ENCODE assay signal across 11 mouse cellular contexts in the genomic region with DNA sequence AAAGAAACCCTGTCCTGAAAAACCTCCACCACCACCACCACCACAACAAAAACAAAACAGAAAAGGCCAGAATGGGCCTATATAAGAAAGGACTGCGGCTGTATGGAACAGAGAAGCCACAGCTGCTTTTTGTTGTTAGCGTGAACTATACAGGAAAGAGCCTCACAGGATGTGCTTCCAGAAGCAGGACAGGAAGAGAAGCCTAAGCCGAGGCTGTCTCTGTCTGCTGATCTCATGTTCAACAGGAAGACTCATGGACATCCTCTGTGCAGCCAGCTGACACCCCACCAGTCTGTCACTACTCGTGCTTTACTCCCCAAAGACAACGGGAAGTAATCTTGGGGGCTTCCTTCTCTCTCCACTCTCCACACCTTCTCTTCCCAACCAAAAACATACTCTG. TPM values are rescaled to one million over a fixed set of nuclear protein-coding genes. Genes with fewer than 3 reads are reported as not detected.
DNase-seq lines count a peak whose midpoint lies in the region; ATAC-seq and TF ChIP-seq lines count a peak whose summit lies in the region.
"Had no signal": no experiment of that assay in that cellular context is flagged by ENCODE, and none has a peak within 500 bp of the region (broad histone marks: within the 10 kb centered on the region; RNA-seq: fewer than 3 reads in every experiment).

No protein-coding gene starts in this region.

- no peaks in the 10 kb centered on the region for H3K9me3 ChIP-seq in liver, embryonic 12.5 days (replicated peaks)
- H3K9me3 ChIP-seq in liver, embryonic 11.5 days (ENCODE audit: control insufficient read depth, low read length), result no peaks in the 10 kb centered on the region
- H3K9me3 ChIP-seq in heart, embryonic 15.5 days (replicated peaks), result no peaks in the 10 kb centered on the region
- H3K9me3 ChIP-seq in kidney, postnatal 0 days (replicated peaks; ENCODE audit: low read length), result no peaks in the 10 kb centered on the region
- no peaks in the 10 kb centered on the region for H3K9me3 ChIP-seq in midbrain, embryonic 16.5 days (replicated peaks; ENCODE audit: control insufficient read depth, low read length, poor library complexity, severe bottlenecking)
- H3K9me3 ChIP-seq: forebrain, embryonic 10.5 days had no signal

- no peak for DNase-seq in liver, embryonic 11.5 days (ENCODE audit: low spot score)
- DNase-seq in kidney, postnatal 0 days (ENCODE audit: low spot score), result peak; percentile 57
- DNase-seq in lung, postnatal 36 days, result peak; percentile 51
- DNase-seq: cerebellum, adult 9-11 months had no signal

- peaks cover 4% of the 10 kb centered on the region; the same call in 1 of the 2 replicates for H3K4me1 ChIP-seq in liver, embryonic 12.5 days
- no peaks in the 10 kb centered on the region for H3K4me1 ChIP-seq in liver, embryonic 11.5 days (replicated peaks; ENCODE audit: control insufficient read depth, insufficient read depth, low read length)
- H3K4me1 ChIP-seq in heart, embryonic 15.5 days (replicated peaks), result peaks cover 7% of the 10 kb centered on the region
- H3K4me1 ChIP-seq in kidney, postnatal 0 days (replicated peaks; ENCODE audit: insufficient read depth, low read length), result no peaks in the 10 kb centered on the region
- H3K4me1 ChIP-seq in midbrain, embryonic 16.5 days (ENCODE audit: control insufficient read depth, insufficient read depth, low read length), result no peaks in the 10 kb centered on the region
- H3K4me1 ChIP-seq: forebrain, embryonic 10.5 days had no signal

- no peak overlapping the region for H3K4me3 ChIP-seq in liver, embryonic 12.5 days
- no peak overlapping the region for H3K4me3 ChIP-seq in liver, embryonic 11.5 days (ENCODE audit: low read depth, low read length)
- no peak overlapping the region for H3K4me3 ChIP-seq in heart, embryonic 15.5 days
- H3K4me3 ChIP-seq in kidney, postnatal 0 days (replicated peaks; ENCODE audit: low read depth, low read length), result no peak overlapping the region
- no peak overlapping the region for H3K4me3 ChIP-seq in midbrain, embryonic 16.5 days (ENCODE audit: low read depth, low read length)
- H3K4me3 ChIP-seq: forebrain, embryonic 10.5 days had no signal

- no peak overlapping the region for H3K4me2 ChIP-seq in liver, embryonic 12.5 days
- no peak overlapping the region for H3K4me2 ChIP-seq in liver, embryonic 11.5 days
- no peak overlapping the region for H3K4me2 ChIP-seq in heart, embryonic 15.5 days
- no peak overlapping the region for H3K4me2 ChIP-seq in kidney, postnatal 0 days (ENCODE audit: low read length)
- no peak overlapping the region for H3K4me2 ChIP-seq in midbrain, embryonic 16.5 days (ENCODE audit: low read length)

- H3K27ac ChIP-seq in liver, embryonic 12.5 days, result peak overlapping the region; percentile 16; the same call in 1 of the 2 replicates
- no peak overlapping the region for H3K27ac ChIP-seq in liver, embryonic 11.5 days (ENCODE audit: low read depth, low read length)
- peak overlapping the region; percentile 23; the same call in 1 of the 2 replicates for H3K27ac ChIP-seq in heart, embryonic 15.5 days
- H3K27ac ChIP-seq in kidney, postnatal 0 days, result peak overlapping the region; percentile 72
- H3K27ac ChIP-seq in midbrain, embryonic 16.5 days (ENCODE audit: low read length), result no peak overlapping the region
- H3K27ac ChIP-seq: forebrain, embryonic 10.5 days had no signal

- TF ChIP-seq CTCF in kidney, postnatal 0 days (IDR thresholded peaks at IDR 0.05; ENCODE audit: low read depth), result no peak

- no peak overlapping the region for H3K9ac ChIP-seq in liver, embryonic 12.5 days
- no peak overlapping the region for H3K9ac ChIP-seq in liver, embryonic 11.5 days (ENCODE audit: low read depth, low read length)
- H3K9ac ChIP-seq in heart, embryonic 15.5 days, result no peak overlapping the region
- H3K9ac ChIP-seq in kidney, postnatal 0 days (ENCODE audit: low read depth, low read length), result no peak overlapping the region
- no peak overlapping the region for H3K9ac ChIP-seq in midbrain, embryonic 16.5 days (ENCODE audit: low read depth, low read length)

- 57% methylated on average over 5 of the region's 5 CpGs for WGBS in liver, embryonic 12.5 days (ENCODE audit: insufficient replicate concordance)
- WGBS in liver, embryonic 11.5 days, result 61% methylated on average over 5 of the region's 5 CpGs
- 64% methylated on average over 5 of the region's 5 CpGs for WGBS in heart, embryonic 15.5 days
- WGBS in kidney, postnatal 0 days, result 61% methylated on average over 5 of the region's 5 CpGs
- WGBS in midbrain, embryonic 16.5 days, result 81% methylated on average over 5 of the region's 5 CpGs

- peaks cover 89% of the 10 kb centered on the region for H3K36me3 ChIP-seq in liver, embryonic 12.5 days
- H3K36me3 ChIP-seq in liver, embryonic 11.5 days (ENCODE audit: control insufficient read depth, insufficient read depth, low read length), result peaks cover 35% of the 10 kb centered on the region
- peaks cover 42% of the 10 kb centered on the region for H3K36me3 ChIP-seq in heart, embryonic 15.5 days
- peaks cover 41% of the 10 kb centered on the region for H3K36me3 ChIP-seq in kidney, postnatal 0 days (ENCODE audit: insufficient read depth, low read length)
- peaks cover 10% of the 10 kb centered on the region; the same call in 1 of the 2 replicates for H3K36me3 ChIP-seq in midbrain, embryonic 16.5 days (ENCODE audit: control insufficient read depth, insufficient read depth, low read length)

- H3K27me3 ChIP-seq in liver, embryonic 12.5 days (replicated peaks), result no peaks in the 10 kb centered on the region
- H3K27me3 ChIP-seq in liver, embryonic 11.5 days (replicated peaks; ENCODE audit: control insufficient read depth, insufficient read depth, low read length), result no peaks in the 10 kb centered on the region
- no peaks in the 10 kb centered on the region for H3K27me3 ChIP-seq in heart, embryonic 15.5 days
- no peaks in the 10 kb centered on the region for H3K27me3 ChIP-seq in kidney, postnatal 0 days (ENCODE audit: insufficient read depth, low read length)
- H3K27me3 ChIP-seq in midbrain, embryonic 16.5 days (ENCODE audit: control insufficient read depth, insufficient read depth, low read depth, low read length), result no peaks in the 10 kb centered on the region

- no peak for ATAC-seq in liver, embryonic 12.5 days
- ATAC-seq in liver, embryonic 11.5 days (replicated peaks; ENCODE audit: low FRiP score), result no peak
- no peak for ATAC-seq in heart, embryonic 15.5 days (replicated peaks; ENCODE audit: insufficient number of reproducible peaks, insufficient read depth, low FRiP score, low read depth)
- ATAC-seq in kidney, postnatal 0 days (replicated peaks; ENCODE audit: low FRiP score, low read depth), result no peak
- no peak for ATAC-seq in monocyte, adult 5-6 weeks (replicated peaks; ENCODE audit: insufficient number of reproducible peaks, low FRiP score, low TSS enrichment, poor library complexity, severe bottlenecking)
- no peak for ATAC-seq in midbrain, embryonic 16.5 days
- no peak for ATAC-seq in cerebellum, adult (ENCODE audit: insufficient number of reproducible peaks, low FRiP score, low TSS enrichment)
- ATAC-seq: activated CD4-positive, CD25-positive, alpha-beta regulatory T cell, adult 4 months had no signal

RNA-seq across cellular contexts. Expression of gene Fscn1, which starts 57.3 kb away (rescaled TPM):
- polyA plus RNA-seq in liver, embryonic 12.5 days (2016; fragmentation: Nextera tagmentation; extraction: Ambion mirVana), result 69.1 and 69.4 TPM in 2 replicates
- polyA plus RNA-seq in liver, embryonic 11.5 days (2014; fragmentation: Nextera tagmentation; extraction: Ambion mirVana), result 142 and 148 TPM in 2 replicates
- polyA plus RNA-seq in heart, embryonic 15.5 days (2015; fragmentation: Nextera tagmentation; extraction: Ambion mirVana), result 108 and 137 TPM in 2 replicates
- polyA plus RNA-seq in kidney, postnatal 0 days (2015; fragmentation: Nextera tagmentation; extraction: Ambion mirVana), result 175 and 205 TPM in 2 replicates
- 1.2 TPM in 1 of 3 replicates, not detected in the others for total RNA-seq in monocyte, adult 5-6 weeks (2017)
- polyA plus RNA-seq in midbrain, embryonic 16.5 days (2015; fragmentation: Nextera tagmentation; extraction: Ambion mirVana), result 493 and 557 TPM in 2 replicates

Comparison
In these comparisons a context has a peak if more than half of its experiments do, and no peak if none do; other contexts are left out.
1. H3K27ac ChIP-seq: peak in liver, embryonic 12.5 days (single experiment), heart, embryonic 15.5 days (single experiment) and kidney, postnatal 0 days (single experiment); none in liver, embryonic 11.5 days (single experiment) and midbrain, embryonic 16.5 days (single experiment).